Mouse (Mus musculus): ENCODE measurements around the gene Lasp1. TPM values are rescaled to one million over a fixed set of nuclear protein-coding genes. Genes with fewer than 3 reads are reported as not detected.

The Lasp1 gene
- total and polyA plus RNA-seq, 3 experiments, result 12.5 to 45.4 (median 18.6) TPM

DNA sequence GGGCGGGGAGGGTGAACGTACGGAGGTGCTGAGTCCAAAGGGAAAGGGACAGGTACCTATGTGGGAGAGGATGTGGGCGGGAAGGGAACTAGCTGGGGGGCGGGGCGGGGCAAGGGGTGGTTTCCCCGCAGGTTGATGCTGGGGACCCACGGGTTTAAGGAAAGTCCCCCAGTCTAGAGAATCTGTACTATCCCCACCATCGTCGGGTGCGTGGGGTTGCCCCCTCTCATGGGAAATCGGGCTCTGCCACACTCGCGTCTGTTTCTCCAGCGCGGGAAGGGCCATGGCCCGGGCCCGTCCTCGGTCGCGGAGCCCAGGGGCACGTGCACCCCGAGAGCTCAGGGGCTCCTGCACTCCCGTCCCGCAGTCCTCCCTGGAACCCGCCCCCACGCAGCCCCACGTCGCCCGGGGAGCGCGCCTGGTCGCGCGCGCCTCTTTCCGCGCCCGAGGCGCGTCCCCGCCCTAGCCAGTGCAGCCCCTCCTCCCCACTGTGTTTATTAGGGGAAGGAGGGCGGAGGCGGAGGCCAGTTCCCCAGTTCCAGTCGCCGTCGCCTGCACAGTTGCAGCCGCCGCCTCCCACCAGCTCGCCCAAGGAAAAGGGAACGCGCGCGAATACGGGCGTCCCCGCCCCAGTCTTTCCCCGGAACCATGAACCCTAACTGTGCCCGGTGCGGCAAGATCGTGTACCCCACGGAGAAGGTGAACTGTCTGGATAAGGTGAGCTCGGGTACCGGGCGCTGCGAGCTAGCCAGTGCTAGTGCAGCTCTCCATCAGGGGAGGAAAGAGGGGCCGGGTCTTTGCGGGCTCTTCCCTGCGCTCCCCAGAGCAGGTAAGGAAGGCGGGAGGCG is 570 bp downstream of the Lasp1 start (continued):
- 0 out of 2 replicates have a peak, but pooled peaks have one; percentile 7 for TF ChIP-seq ELF1 (IDR thresholded peaks at IDR 0.05; ENCODE audit: low read depth, low read length)
- TF ChIP-seq HCFC1 (IDR thresholded peaks at IDR 0.05; ENCODE audit: low read depth, low read length), result no peak
- TF ChIP-seq RCOR1 (conservative IDR thresholded peaks at IDR 0.05; ENCODE audit: low read depth, low read length), result no peak
- 0 out of 2 replicates have a peak, but pooled peaks have one; percentile 13 for TF ChIP-seq MAZ (IDR thresholded peaks at IDR 0.05; ENCODE audit: low read depth, low read length)
- TF ChIP-seq UBTF (IDR thresholded peaks at IDR 0.05; ENCODE audit: low read depth, low read length), result peak; percentile 80
- peak; percentile 2; the same call in 1 of the 2 replicates for TF ChIP-seq CHD2 (IDR thresholded peaks at IDR 0.05; ENCODE audit: low read length)
- no peak for TF ChIP-seq MEF2A (IDR thresholded peaks at IDR 0.05; ENCODE audit: borderline replicate concordance, low read depth, low read length)
- peak; percentile 70; the same call in 1 of the 2 replicates for TF ChIP-seq POLR2AphosphoS2 (IDR thresholded peaks at IDR 0.05; ENCODE audit: low read depth, low read length)

DNA sequence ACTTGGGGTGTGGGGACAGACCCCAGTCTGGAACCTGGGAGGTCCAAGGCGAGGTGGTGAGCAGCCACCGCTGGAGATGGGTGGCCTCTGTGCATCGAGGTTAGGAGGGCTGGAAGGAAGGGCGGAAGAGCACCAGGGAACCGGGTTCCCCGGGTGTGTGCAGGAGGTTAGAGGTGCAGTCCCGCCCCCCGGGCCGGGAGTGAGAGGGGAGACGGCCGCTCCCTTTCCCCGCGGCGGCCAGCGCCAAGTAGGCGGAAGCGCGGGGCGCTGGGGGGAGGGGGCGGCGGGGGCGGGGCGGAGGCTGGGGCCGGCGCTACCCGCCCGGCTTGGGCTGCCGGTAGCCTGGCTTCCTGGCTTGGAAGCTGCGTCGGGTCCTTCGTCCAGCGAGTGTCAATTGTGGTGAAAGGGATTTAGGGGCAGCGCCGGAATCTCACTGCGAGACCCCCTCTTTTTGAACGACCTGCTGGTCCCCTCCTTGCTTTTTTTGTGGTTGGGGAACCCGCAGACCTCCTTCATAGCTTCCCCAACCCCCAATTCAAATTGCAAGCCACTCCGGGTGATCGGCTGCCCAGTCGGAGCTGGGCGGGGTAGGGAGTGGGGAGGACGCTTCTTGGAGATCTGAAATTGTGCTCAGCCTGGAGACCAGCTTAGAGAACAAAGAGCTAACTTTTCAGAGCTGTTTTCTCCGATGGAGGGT is 1.3 kb downstream of the Lasp1 start:
- H3K9me3 ChIP-seq (replicated peaks; ENCODE audit: low read length), result no peaks in the 10 kb centered on the region
- dilution Hi-C loops (cut with MboI; ENCODE audit: extremely low pct_ligation_motif_present, extremely low pct_unique_long_range_greater_than_20kb, low sequenced_read_pairs) (no loop called here), in situ Hi-C loops (cut with MboI; ENCODE audit: low pct_ligation_motif_present, low pct_unique_long_range_greater_than_20kb, low sequenced_read_pairs) (loop anchor here (5.0 kb wide), 3 partner anchors 42 to 187 kb away; partner anchors contain the start of genes B230217C12Rik, Fbxo47 and Plxdc1)
- H3K27ac ChIP-seq (ENCODE audit: insufficient read depth, low read depth), result peak overlapping the region; percentile 83
- DNase-seq (ENCODE audit: extremely low read depth), result peak; percentile 61
- no peaks in the 10 kb centered on the region for H3K27me3 ChIP-seq (replicated peaks)
- no peaks in the 10 kb centered on the region for H3K79me2 ChIP-seq (replicated peaks; ENCODE audit: control insufficient read depth, extremely low read depth, insufficient read depth, poor library complexity, severe bottlenecking)
- peak overlapping the region; percentile 86 for H3K4me2 ChIP-seq (ENCODE audit: insufficient read depth, low read depth, poor library complexity, severe bottlenecking)
- H3K36me3 ChIP-seq (replicated peaks in 1 of 2; ENCODE audit: control insufficient read depth in 1 of 2, insufficient read depth in 1 of 2, low read length in 1 of 2), result peaks cover 0 to 7% of the 10 kb centered on the region in 2 experiments
- peak overlapping the region; percentile 79 to 90 (median 90) for H3K4me3 ChIP-seq (replicated peaks in 1 of 3; ENCODE audit: low read depth in 2 of 3, low read length in 2 of 3, poor library complexity in 1 of 3)
- peak overlapping the region; percentile 83 for H3K9ac ChIP-seq (ENCODE audit: insufficient read depth, low read depth)
- TF ChIP-seq ELF1 (IDR thresholded peaks at IDR 0.05; ENCODE audit: low read depth, low read length) (peak; percentile 71), ZMIZ1 (IDR thresholded peaks at IDR 0.05; ENCODE audit: low read depth, low read length) (peak; percentile 83; the same call in 1 of the 2 replicates), CHD2 (IDR thresholded peaks at IDR 0.05; ENCODE audit: low read length) (0 out of 2 replicates have a peak, but pooled peaks have one; percentile 7), BHLHE40 (IDR thresholded peaks at IDR 0.05; ENCODE audit: low read depth, low read length) (no peak), TCF12 (IDR thresholded peaks at IDR 0.05; ENCODE audit: low read depth, low read length) (peak; percentile 26; the same call in 1 of the 2 replicates), USF2 (conservative IDR thresholded peaks at IDR 0.05; ENCODE audit: low read depth, low read length) (no peak), TBP (conservative IDR thresholded peaks at IDR 0.05; ENCODE audit: low read depth, low read length) (0 out of 2 replicates have a peak, but pooled peaks have one; percentile 17), UBTF (IDR thresholded peaks at IDR 0.05; ENCODE audit: low read depth, low read length) (peak; percentile 22), IRF4 (IDR thresholded peaks at IDR 0.05; ENCODE audit: low read depth, low read length) (0 out of 2 replicates have a peak, but pooled peaks have one; percentile 6), MXI1 (IDR thresholded peaks at IDR 0.05; ENCODE audit: low read depth, low read length) (no peak), SIN3A (IDR thresholded peaks at IDR 0.05; ENCODE audit: low read length) (peak; percentile 39), POLR2A (IDR thresholded peaks at IDR 0.05; ENCODE audit: low read depth, low read length) (peak; percentile 57), NELFE (IDR thresholded peaks at IDR 0.05; ENCODE audit: low read depth, low read length) (peak; percentile 58; the same call in 1 of the 2 replicates), MAZ (IDR thresholded peaks at IDR 0.05; ENCODE audit: low read depth, low read length) (peak; percentile 37)
- peaks cover 17 to 53% of the 10 kb centered on the region in 2 experiments for H3K4me1 ChIP-seq (ENCODE audit: control insufficient read depth in 1 of 2, insufficient read depth in 2 of 2)

Measured in CH12.LX (cell line).